Mouse (Mus musculus): Measurements from ENCODE around the gene Olfr1395.

- no peak for TF ChIP-seq CTCF (IDR thresholded peaks at IDR 0.05; ENCODE audit: insufficient read depth, low read depth, low read length)
- TF ChIP-seq POLR2A (IDR thresholded peaks at IDR 0.05; ENCODE audit: insufficient read depth, low read depth, low read length), result no peak
Measured at GRCm38 (mm10) chr11:49195819-49196322, 53.8 kb downstream of the Olfr1395 start.
